Mouse (Mus musculus) forebrain, postnatal 0 days (tissue): ENCODE measurements at regions not wholly inside any gene's neighbourhood (a gene's known extent, or its start where the extent isn't known, plus 50 kb on each side); places are given as distances from the start of the nearest gene placed in this dataset.

ENCODE experiments used
- ATAC-seq: fragments of 200-750 bp; cut with Nextera tagmentation; 2 replicates; pipeline ENCODE4 v1.8.0; 2017; ENCODE audit warnings: mild to moderate bottlenecking, moderate library complexity
- DNase-seq: peaks from one replicate; pipeline ENCODE4 v3.0.0-alpha.2; 2015
- H3K27ac ChIP-seq: fragments of 300-500 bp; sonication (generic); 2 replicates; pipeline ENCODE4 v1.5.1; 2014; ENCODE audit warnings: low read depth, mild to moderate bottlenecking, antibody characterized with exemption, low read length, moderate library complexity, mixed read lengths
- H3K27me3 ChIP-seq: fragments of 300-500 bp; sonication (generic); 2 replicates; pipeline ENCODE4 v1.6.1; 2014; ENCODE audit warnings: mild to moderate bottlenecking, low read length, mixed read lengths; ENCODE audit not compliant: insufficient read depth
- H3K36me3 ChIP-seq: fragments of 300-500 bp; sonication (generic); 2 replicates; pipeline ENCODE4 v1.6.1; 2014; ENCODE audit warnings: mild to moderate bottlenecking, moderate library complexity; ENCODE audit not compliant: insufficient read depth
- H3K4me1 ChIP-seq: fragments of 300-500 bp; sonication (generic); 2 replicates; pipeline ENCODE4 v1.6.1; 2014; ENCODE audit warnings: antibody characterized with exemption; ENCODE audit not compliant: insufficient read depth
- H3K4me2 ChIP-seq: fragments of 300-500 bp; sonication (generic); 2 replicates; pipeline ENCODE4 v1.6.1; 2014; ENCODE audit warnings: low read depth, mild to moderate bottlenecking, moderate library complexity
- H3K4me3 ChIP-seq: fragments of 300-500 bp; sonication (generic); 2 replicates; pipeline ENCODE4 v1.5.1; 2014; ENCODE audit warnings: low read depth, low read length, mixed read lengths
- H3K9ac ChIP-seq: fragments of 300-500 bp; sonication (generic); 2 replicates; pipeline ENCODE4 v1.6.1; 2014; ENCODE audit warnings: mild to moderate bottlenecking
- H3K9me3 ChIP-seq: fragments of 300-500 bp; sonication (generic); 2 replicates; pipeline ENCODE4 v1.6.1; 2016; ENCODE audit warnings: low read length
- CTCF ChIP-seq: sonication (generic); IDR thresholded peaks from 2 replicates; pipeline ENCODE4 v1.5.1; 2016; ENCODE audit warnings: antibody characterized with exemption, control low read depth, low read depth
- WGBS: fragments of 180-500 bp; shearing (Covaris S2); extraction: QIAGEN DNeasy Blood & Tissue Kit; methylation state at CpG from one replicate; pipeline ENCODE4 v1.1.7; 2014; 5-methylcytosine and 5-hydroxymethylcytosine counted together

GRCm38 (mm10) chr17:4940589-4940988 is 53.5 kb upstream of the Arid1b start:
- Histone ChIP-seq H3K9ac (no peak overlapping the region), H3K27ac (no peak overlapping the region), H3K9me3 (no peaks in the 10 kb centered on the region), H3K36me3 (no peaks in the 10 kb centered on the region), H3K4me2 (no peak overlapping the region), H3K27me3 (no peaks in the 10 kb centered on the region), H3K4me3 (no peak overlapping the region), H3K4me1 (no peaks in the 10 kb centered on the region; the same call in 1 of the 2 replicates)
- no peak for DNase-seq
- no peak for TF ChIP-seq CTCF
- ATAC-seq = no peak
- 62% methylated on average over 9 of the region's 9 CpGs for WGBS

- no peak for TF ChIP-seq CTCF
- Histone ChIP-seq H3K27me3 (no peaks in the 10 kb centered on the region), H3K9me3 (no peaks in the 10 kb centered on the region), H3K4me1 (no peaks in the 10 kb centered on the region; the same call in 1 of the 2 replicates), H3K4me3 (no peak overlapping the region), H3K9ac (no peak overlapping the region), H3K27ac (no peak overlapping the region), H3K4me2 (no peak overlapping the region), H3K36me3 (no peaks in the 10 kb centered on the region)
- no peak for ATAC-seq
- DNase-seq = no peak
- WGBS = 17% methylated on average over 4 of the region's 4 CpGs
Measured at GRCm38 (mm10) chr17:4941286-4941800, 52.8 kb upstream of the Arid1b start.

- Histone ChIP-seq H3K36me3 (no peaks in the 10 kb centered on the region), H3K4me2 (no peak overlapping the region), H3K27ac (no peak overlapping the region), H3K4me3 (no peak overlapping the region), H3K4me1 (no peaks in the 10 kb centered on the region; the same call in 1 of the 2 replicates), H3K9me3 (no peaks in the 10 kb centered on the region), H3K9ac (no peak overlapping the region), H3K27me3 (no peaks in the 10 kb centered on the region)
- no peak for ATAC-seq
- 92% methylated on average over 7 of the region's 7 CpGs for WGBS
- no peak for TF ChIP-seq CTCF
- no peak for DNase-seq
Measured at GRCm38 (mm10) chr17:4942868-4943267, 51.3 kb upstream of the Arid1b start.
